Mouse (Mus musculus) stomach, embryonic 16.5 days (tissue): ENCODE results near the gene Mgll. TPM values are rescaled to one million over a fixed set of nuclear protein-coding genes. Genes with fewer than 3 reads are reported as not detected.

ENCODE experiments used
- ATAC-seq: fragments of 200-750 bp; cut with Nextera tagmentation; 2 replicates; pipeline ENCODE4 v1.8.0; 2017; ENCODE audit warnings: moderate number of reproducible peaks, moderate TSS enrichment; ENCODE audit not compliant: insufficient read depth, low FRiP score
- H3K27ac ChIP-seq: fragments of 300-500 bp; sonication (generic); 2 replicates; pipeline ENCODE4 v1.5.1; 2014; ENCODE audit warnings: low read length
- H3K27me3 ChIP-seq: fragments of 300-500 bp; sonication (generic); 2 replicates; pipeline ENCODE4 v1.6.1; 2014; ENCODE audit warnings: low read length, control low read depth, mixed read lengths; ENCODE audit not compliant: control insufficient read depth, insufficient read depth
- H3K36me3 ChIP-seq: fragments of 300-500 bp; sonication (generic); 2 replicates; pipeline ENCODE4 v1.6.1; 2014; ENCODE audit warnings: low read length; ENCODE audit not compliant: control insufficient read depth, insufficient read depth
- H3K4me1 ChIP-seq: fragments of 300-500 bp; sonication (generic); 2 replicates; pipeline ENCODE4 v1.6.1; 2014; ENCODE audit warnings: low read length, control low read depth, mixed read lengths; ENCODE audit not compliant: control insufficient read depth, insufficient read depth
- H3K4me2 ChIP-seq: fragments of 300-500 bp; sonication (generic); 2 replicates; pipeline ENCODE4 v1.6.1; 2014; ENCODE audit warnings: low read depth, low read length, mixed read lengths
- H3K4me3 ChIP-seq: fragments of 300-500 bp; sonication (generic); replicated peaks from 2 replicates; pipeline ENCODE4 v1.5.1; 2014; ENCODE audit warnings: mild to moderate bottlenecking, low read length
- H3K9ac ChIP-seq: fragments of 300-500 bp; sonication (generic); 2 replicates; pipeline ENCODE4 v1.6.1; 2014; ENCODE audit warnings: low read length
- H3K9me3 ChIP-seq: fragments of 300-500 bp; sonication (generic); replicated peaks from 2 replicates; pipeline ENCODE4 v1.6.1; 2016; ENCODE audit warnings: low read length, control low read depth; ENCODE audit not compliant: control insufficient read depth
- WGBS: fragments of 180-500 bp; shearing (Covaris S2); extraction: QIAGEN DNeasy Blood & Tissue Kit; methylation state at CpG from one replicate; pipeline ENCODE4 v1.1.7; 2014; 5-methylcytosine and 5-hydroxymethylcytosine counted together
- polyA plus RNA-seq: library from polyadenylated mRNA; unstranded; fragments of >200 nt; fragmentation: Nextera tagmentation; extraction: Ambion mirVana; gene quantifications from 2 replicates; pipeline ENCODE4 v1.2.1, GENCODE M21; 2015

Gene Mgll
- polyA plus RNA-seq, 1 experiment from 2014 or later = 121 TPM

DNA sequence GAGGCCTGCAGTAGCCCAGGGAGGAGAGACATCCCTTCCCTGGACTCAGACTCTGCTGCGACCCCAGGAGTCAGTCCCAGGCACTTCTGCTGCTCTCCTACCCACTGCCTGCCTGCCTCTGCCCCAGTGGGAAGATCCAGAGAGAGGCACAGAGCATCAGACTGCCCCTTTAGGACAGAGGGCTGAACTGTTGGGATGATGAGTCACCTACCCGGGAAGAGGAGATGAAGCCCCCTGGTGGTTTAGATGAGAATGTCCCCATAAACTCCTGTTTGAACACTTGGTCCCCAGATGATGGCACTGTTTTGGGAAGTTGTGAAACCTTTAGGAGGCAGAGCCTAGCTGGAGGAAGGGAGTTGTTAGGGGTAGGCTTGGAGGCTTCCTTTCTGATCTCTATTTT is 136.7 kb downstream of the Mgll start:
- 21% methylated on average over 2 of the region's 2 CpGs for WGBS
- no peak overlapping the region for H3K27ac ChIP-seq
- no peaks in the 10 kb centered on the region for H3K4me1 ChIP-seq
- H3K27me3 ChIP-seq = no peaks in the 10 kb centered on the region
- H3K9me3 ChIP-seq = no peaks in the 10 kb centered on the region
- H3K4me3 ChIP-seq = no peak overlapping the region
- H3K4me2 ChIP-seq = no peak overlapping the region
- no peak overlapping the region for H3K9ac ChIP-seq
- H3K36me3 ChIP-seq = no peaks in the 10 kb centered on the region
- ATAC-seq = no peak

GRCm38 (mm10) chr6:88865704-88866103 is 141.5 kb downstream of the Mgll start:
- Histone ChIP-seq H3K9ac (no peak overlapping the region), H3K9me3 (no peaks in the 10 kb centered on the region), H3K4me2 (no peak overlapping the region), H3K27ac (no peak overlapping the region), H3K36me3 (no peaks in the 10 kb centered on the region), H3K4me3 (no peak overlapping the region), H3K27me3 (no peaks in the 10 kb centered on the region), H3K4me1 (no peaks in the 10 kb centered on the region)
- no peak for ATAC-seq
- WGBS = 84% methylated on average over 7 of the region's 7 CpGs

DNA sequence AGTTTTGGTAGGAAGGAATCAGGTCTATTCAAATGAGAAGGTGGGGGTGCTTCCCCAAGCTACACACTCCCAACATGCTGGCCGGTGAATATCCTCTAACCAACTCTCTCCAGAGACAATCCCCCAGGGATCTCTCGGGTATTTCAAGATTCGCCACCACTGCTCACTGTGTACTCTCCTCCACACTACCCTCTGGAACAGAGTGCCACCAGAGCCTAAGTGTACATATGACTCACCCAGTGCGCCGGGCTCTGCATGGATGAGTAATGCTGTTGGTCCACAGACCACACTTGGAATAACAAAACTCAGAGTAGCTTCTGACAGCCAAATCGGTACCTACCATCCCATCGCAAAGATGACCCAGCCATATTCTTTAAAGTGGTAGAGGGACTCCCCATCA is 145.2 kb downstream of the Mgll start:
- no peak overlapping the region for H3K9ac ChIP-seq
- no peaks in the 10 kb centered on the region for H3K36me3 ChIP-seq
- H3K4me2 ChIP-seq = no peak overlapping the region
- peak; percentile 44; the same call in 1 of the 2 replicates for ATAC-seq
- H3K27me3 ChIP-seq = 0 out of 2 replicates have a peak, but pooled peaks cover 2% of the 10 kb centered on the region
- H3K4me3 ChIP-seq = no peak overlapping the region
- H3K27ac ChIP-seq = no peak overlapping the region
- H3K9me3 ChIP-seq = no peaks in the 10 kb centered on the region
- 73% methylated on average over 7 of the region's 7 CpGs for WGBS
- 0 out of 2 replicates have a peak, but pooled peaks cover 7% of the 10 kb centered on the region for H3K4me1 ChIP-seq

GRCm38 (mm10) chr6:88870594-88870993 is 146.4 kb downstream of the Mgll start:
- H3K4me2 ChIP-seq = no peak overlapping the region
- 71% methylated on average over 4 of the region's 4 CpGs for WGBS
- no peaks in the 10 kb centered on the region for H3K36me3 ChIP-seq
- H3K4me3 ChIP-seq = no peak overlapping the region
- no peak for ATAC-seq
- no peak overlapping the region for H3K9ac ChIP-seq
- no peaks in the 10 kb centered on the region for H3K9me3 ChIP-seq
- no peak overlapping the region for H3K27ac ChIP-seq
- H3K27me3 ChIP-seq = 0 out of 2 replicates have a peak, but pooled peaks cover 4% of the 10 kb centered on the region
- 0 out of 2 replicates have a peak, but pooled peaks cover 7% of the 10 kb centered on the region for H3K4me1 ChIP-seq

DNA sequence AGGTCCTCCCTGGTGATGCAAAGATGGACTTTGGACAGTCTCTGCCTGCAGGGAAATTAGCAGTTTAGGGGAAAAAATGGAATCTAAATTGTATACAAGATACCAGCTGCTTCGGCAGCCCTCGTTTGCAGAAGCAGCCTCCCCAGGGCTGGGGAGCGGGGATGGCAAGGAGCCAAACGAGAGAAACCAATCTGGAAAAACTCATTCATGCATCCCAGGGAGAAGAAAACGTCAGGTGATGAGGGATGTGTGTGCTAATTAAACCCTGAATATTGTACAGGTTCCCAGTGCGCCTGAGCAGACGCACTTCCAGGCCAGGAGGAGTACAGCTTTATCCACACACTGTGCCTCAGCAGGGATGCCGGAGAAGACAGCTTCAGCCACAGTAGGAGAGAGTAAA is 147.3 kb downstream of the Mgll start:
- Histone ChIP-seq H3K9ac (no peak overlapping the region), H3K4me2 (no peak overlapping the region), H3K36me3 (no peaks in the 10 kb centered on the region), H3K4me3 (no peak overlapping the region), H3K27ac (0 out of 2 replicates have a peak overlapping the region, but pooled peaks have one; percentile 4), H3K27me3 (0 out of 2 replicates have a peak, but pooled peaks cover 4% of the 10 kb centered on the region), H3K4me1 (0 out of 2 replicates have a peak, but pooled peaks cover 7% of the 10 kb centered on the region), H3K9me3 (no peaks in the 10 kb centered on the region)
- 27% methylated on average over 8 of the region's 8 CpGs for WGBS
- ATAC-seq = no peak

DNA sequence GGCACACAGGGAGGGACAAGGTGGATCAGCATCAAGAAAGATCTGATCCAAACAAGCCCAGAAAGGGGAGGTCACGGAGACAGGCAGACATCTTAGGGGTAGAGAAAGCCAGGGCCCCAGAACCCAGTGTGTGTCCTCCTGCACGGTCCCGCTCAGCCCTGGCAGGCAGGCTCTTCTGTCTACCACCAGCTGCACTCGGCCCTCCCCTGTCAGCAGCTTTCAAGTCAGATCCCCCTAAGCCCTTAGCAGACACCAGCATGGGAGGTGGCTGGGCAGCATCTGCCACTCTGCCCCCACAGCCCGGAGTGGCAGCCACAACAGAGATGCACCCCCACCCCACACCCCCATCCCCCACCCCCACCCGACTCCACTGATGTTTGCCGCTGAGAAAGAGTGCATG is 148.6 kb downstream of the Mgll start:
- no peak overlapping the region for H3K4me3 ChIP-seq
- 46% methylated on average over 7 of the region's 7 CpGs for WGBS
- no peak for ATAC-seq
- no peak overlapping the region for H3K27ac ChIP-seq
- no peak overlapping the region for H3K9ac ChIP-seq
- 0 out of 2 replicates have a peak, but pooled peaks cover 7% of the 10 kb centered on the region for H3K4me1 ChIP-seq
- 0 out of 2 replicates have a peak, but pooled peaks cover 4% of the 10 kb centered on the region for H3K27me3 ChIP-seq
- H3K4me2 ChIP-seq = no peak overlapping the region
- no peaks in the 10 kb centered on the region for H3K36me3 ChIP-seq
- H3K9me3 ChIP-seq = no peaks in the 10 kb centered on the region

- Histone ChIP-seq H3K36me3 (no peaks in the 10 kb centered on the region), H3K4me1 (0 out of 2 replicates have a peak, but pooled peaks cover 7% of the 10 kb centered on the region), H3K9me3 (no peaks in the 10 kb centered on the region), H3K4me3 (peak overlapping the region; percentile 68), H3K9ac (peak overlapping the region; percentile 84), H3K4me2 (peak overlapping the region; percentile 96), H3K27me3 (0 out of 2 replicates have a peak, but pooled peaks cover 4% of the 10 kb centered on the region), H3K27ac (no peak overlapping the region)
- 2% methylated on average over 66 of the region's 74 CpGs for WGBS
- ATAC-seq = peak; percentile 56
These were observed 150.0 kb downstream of the Mgll start for GRCm38 (mm10) chr6:88873965-88874867.

- ATAC-seq = peak; percentile 75; the same call in 1 of the 2 replicates
These were observed 150.8 kb downstream of the Mgll start, which contains the start of gene Podxl2 for GRCm38 (mm10) chr6:88874868-88875508. Gene Podxl2 (minus strand): TSS chr6:88875044.

More at GRCm38 (mm10) chr6:88874868-88875508, 150.8 kb downstream of the Mgll start, which contains the start of gene Podxl2:
- Histone ChIP-seq H3K27me3 (0 out of 2 replicates have a peak, but pooled peaks cover 4% of the 10 kb centered on the region), H3K27ac (no peak within 1 kb of the TSS), H3K9ac (peak within 1 kb of the TSS; percentile 84), H3K4me3 (peak within 1 kb of the TSS; percentile 68), H3K4me1 (0 out of 2 replicates have a peak, but pooled peaks cover 7% of the 10 kb centered on the region), H3K4me2 (peak within 1 kb of the TSS; percentile 96), H3K36me3 (no peaks in the 10 kb centered on the region), H3K9me3 (no peaks in the 10 kb centered on the region)
- 5% methylated on average over 54 of the region's 63 CpGs for WGBS
